Mouse (Mus musculus) MEL (cell line): ENCODE data around the gene Acad12. TPM values are rescaled to one million over a fixed set of nuclear protein-coding genes. Genes with fewer than 3 reads are reported as not detected.

Source experiments
- DNase-seq: peaks from one replicate; pipeline ENCODE4 v3.0.0; 2011; ENCODE audit warnings: low read depth, low spot score
- H3K27ac ChIP-seq: 2 replicates; pipeline ENCODE4 v1.5.1; 2012; ENCODE audit warnings: low read depth, mild to moderate bottlenecking, control low read depth, low read length, moderate library complexity; ENCODE audit not compliant: control insufficient read depth
- H3K27me3 ChIP-seq, 2 experiments: fragments of 150-350 bp in 1 of 2; sonication (generic) in 1 of 2; 2 replicates each; pipeline ENCODE4 v1.6.1; 2012; ENCODE audit warnings: low read length in 2 of 2, mild to moderate bottlenecking in 2 of 2, improper control_type of control experiment in 1 of 2, moderate library complexity in 1 of 2; ENCODE audit not compliant: insufficient read depth in 2 of 2, control insufficient read depth in 1 of 2
- H3K36me3 ChIP-seq, 2 experiments: 2 replicates each; pipeline ENCODE4 v1.6.1; 2012 to 2014; ENCODE audit warnings: low read length in 2 of 2, improper control_type of control experiment in 1 of 2, inconsistent platforms in 1 of 2, mild to moderate bottlenecking in 1 of 2; ENCODE audit not compliant: insufficient read depth in 2 of 2, control insufficient read depth in 1 of 2
- H3K4me1 ChIP-seq, 2 experiments: fragments of 150-350 bp in 1 of 2; sonication (generic) in 1 of 2; 2 replicates each; pipeline ENCODE4 v1.6.1; 2012; ENCODE audit warnings: low read length in 2 of 2, improper control_type of control experiment in 1 of 2, mild to moderate bottlenecking in 1 of 2; ENCODE audit not compliant: insufficient read depth in 2 of 2, control insufficient read depth in 1 of 2
- H3K4me3 ChIP-seq, 2 experiments: fragments of 150-350 bp in 1 of 2; sonication (generic) in 1 of 2; 2 replicates each; pipeline ENCODE4 v1.5.1; 2012; ENCODE audit warnings: low read depth in 2 of 2, low read length in 2 of 2, mild to moderate bottlenecking in 2 of 2, moderate library complexity in 2 of 2, control low read depth in 1 of 2, improper control_type of control experiment in 1 of 2; ENCODE audit not compliant: control insufficient read depth in 1 of 2, insufficient read depth in 1 of 2
- H3K79me2 ChIP-seq: 2 replicates; pipeline ENCODE4 v1.6.1; 2012; ENCODE audit warnings: mild to moderate bottlenecking, low read length, moderate library complexity; ENCODE audit not compliant: control insufficient read depth, poor library complexity, insufficient read depth
- H3K9ac ChIP-seq: 2 replicates; pipeline ENCODE4 v1.6.1; 2012; ENCODE audit warnings: low read depth, mild to moderate bottlenecking, control low read depth, low read length, moderate library complexity; ENCODE audit not compliant: control insufficient read depth, poor library complexity, severe bottlenecking
- H3K9me3 ChIP-seq: fragments of 150-350 bp; sonication (generic); replicated peaks from 2 replicates; pipeline ENCODE4 v1.6.1; 2012; ENCODE audit warnings: mild to moderate bottlenecking, low read length, improper control_type of control experiment, moderate library complexity; ENCODE audit not compliant: insufficient read depth
- CHD1 ChIP-seq: IDR thresholded peaks from 2 replicates; pipeline ENCODE4 v1.6.1; 2012; ENCODE audit warnings: low read depth, mild to moderate bottlenecking, inconsistent platforms, low read length, improper control_type of control experiment
- GABPA ChIP-seq: IDR thresholded peaks from 2 replicates; pipeline ENCODE4 v1.6.1; 2012; ENCODE audit warnings: low read depth, mild to moderate bottlenecking, inconsistent platforms, low read length, improper control_type of control experiment, moderate library complexity
- GATA1 ChIP-seq: IDR thresholded peaks from 2 replicates; pipeline ENCODE4 v1.6.1; 2011; ENCODE audit warnings: low read depth, low read length, improper control_type of control experiment
- MAFK ChIP-seq: IDR thresholded peaks from 2 replicates; pipeline ENCODE4 v1.6.1; 2011; ENCODE audit warnings: low read depth, mild to moderate bottlenecking, low read length, improper control_type of control experiment, borderline replicate concordance
- MAX ChIP-seq: IDR thresholded peaks from 2 replicates; pipeline ENCODE4 v1.6.1; 2011; ENCODE audit warnings: low read length, improper control_type of control experiment
- MXI1 ChIP-seq: IDR thresholded peaks from 2 replicates; pipeline ENCODE4 v1.6.1; 2011; ENCODE audit warnings: mild to moderate bottlenecking, low read depth, low read length, improper control_type of control experiment
- MYB ChIP-seq: IDR thresholded peaks from 2 replicates; pipeline ENCODE4 v1.6.1; 2011; ENCODE audit warnings: mild to moderate bottlenecking, low read depth, low read length, improper control_type of control experiment
- MYC ChIP-seq: IDR thresholded peaks from 2 replicates; pipeline ENCODE4 v1.6.1; 2011; ENCODE audit warnings: low read depth, mild to moderate bottlenecking, low read length, improper control_type of control experiment, moderate library complexity
- NELFE ChIP-seq: IDR thresholded peaks from 2 replicates; pipeline ENCODE4 v1.6.1; 2011; ENCODE audit warnings: low read depth, low read length, improper control_type of control experiment
- RCOR1 ChIP-seq: IDR thresholded peaks from 2 replicates; pipeline ENCODE4 v1.6.1; 2012; ENCODE audit warnings: low read depth, mild to moderate bottlenecking, inconsistent platforms, low read length, improper control_type of control experiment
- SIN3A ChIP-seq: IDR thresholded peaks from 2 replicates; pipeline ENCODE4 v1.6.1; 2012; ENCODE audit warnings: low read length, improper control_type of control experiment, inconsistent platforms
- TCF12 ChIP-seq: IDR thresholded peaks from 2 replicates; pipeline ENCODE4 v1.6.1; 2014; ENCODE audit warnings: low read depth, mild to moderate bottlenecking, inconsistent platforms, low read length, improper control_type of control experiment, moderate library complexity
- USF1 ChIP-seq: IDR thresholded peaks from 2 replicates; pipeline ENCODE4 v1.6.1; 2014; ENCODE audit warnings: low read depth, mild to moderate bottlenecking, inconsistent platforms, low read length, improper control_type of control experiment, moderate library complexity
- USF2 ChIP-seq, 2 experiments: IDR thresholded peaks; 2 replicates each; pipeline ENCODE4 v1.6.1; 2011 to 2012; ENCODE audit warnings: improper control_type of control experiment in 2 of 2, low read length in 2 of 2, borderline replicate concordance in 1 of 2, inconsistent platforms in 1 of 2, low read depth in 1 of 2, mild to moderate bottlenecking in 1 of 2; ENCODE audit not compliant: insufficient read depth in 1 of 2
- ZC3H11A ChIP-seq: IDR thresholded peaks from 2 replicates; pipeline ENCODE4 v1.6.1; 2012; ENCODE audit warnings: low read depth, mild to moderate bottlenecking, inconsistent platforms, low read length, improper control_type of control experiment
- ZNF384 ChIP-seq: IDR thresholded peaks from 2 replicates; pipeline ENCODE4 v1.6.1; 2012; ENCODE audit warnings: low read depth, mild to moderate bottlenecking, inconsistent platforms, low read length, improper control_type of control experiment
- polyA plus RNA-seq, 2 experiments: library from polyadenylated mRNA; stranded (reverse) in 1 of 2; unstranded in 1 of 2; fragments of >175 nt in 1 of 2; fragments of >200 nt in 1 of 2; gene quantifications; 2 replicates each; pipeline versions ENCODE4 v1.2.1 to v1.2.4; 2012; ENCODE audit warnings: low replicate concordance in 2 of 2, low read depth in 1 of 2; ENCODE audit not compliant: insufficient read length in 2 of 2, insufficient read depth in 1 of 2, missing spikeins in 1 of 2
- total RNA-seq: library from RNA; depleted of rRNA; stranded (reverse); fragments of 300-350 nt; gene quantifications from 2 replicates; pipeline ENCODE4 v1.2.3, GENCODE M21; 2012

Gene Acad12
- total and polyA plus RNA-seq, 3 experiments, result 2.6 to 6.4 TPM; not detected in 1

- peak; percentile 41; the same call in 1 of the 2 replicates for TF ChIP-seq ZNF384
- TF ChIP-seq GATA1, result no peak
- TF ChIP-seq, all 39 proteins: peak for 1
- H3K36me3 ChIP-seq, result peaks cover 0 to 35% of the 10 kb centered on the region in 2 experiments; a peak in 2 of 4 replicates
- H3K9ac ChIP-seq, result no peak overlapping the region
- DNase-seq, result peak; percentile 23
- no peaks in the 10 kb centered on the region for H3K27me3 ChIP-seq
- H3K4me1 ChIP-seq, result peaks cover 14 to 39% of the 10 kb centered on the region in 2 experiments
- H3K4me3 ChIP-seq, result peak overlapping the region in 1 of 2 experiments; percentile 17; a peak in 1 of 4 replicates
- peaks cover 13% of the 10 kb centered on the region for H3K79me2 ChIP-seq
- H3K27ac ChIP-seq, result no peak overlapping the region
- H3K9me3 ChIP-seq, result no peaks in the 10 kb centered on the region
Observed at GRCm38 (mm10) chr5:121591417-121592063, 27.2 kb downstream of the Acad12 start.

- Histone ChIP-seq H3K4me1 (peaks cover 19 to 33% of the 10 kb centered on the region in 2 experiments), H3K4me3 (no peak overlapping the region), H3K9me3 (no peaks in the 10 kb centered on the region), H3K79me2 (peaks cover 16% of the 10 kb centered on the region), H3K27ac (no peak overlapping the region), H3K9ac (no peak overlapping the region), H3K36me3 (peaks cover 0 to 30% of the 10 kb centered on the region in 2 experiments; a peak in 2 of 4 replicates), H3K27me3 (no peaks in the 10 kb centered on the region)
- TF ChIP-seq USF1 (no peak), USF2 (IDR thresholded peaks at IDR 0.05; ENCODE audit: borderline replicate concordance in 1 of 2, insufficient read depth in 1 of 2, low read depth in 1 of 2, low read length in 2 of 2) (no peak), GABPA (no peak), MAX (no peak), TCF12 (no peak), MXI1 (no peak), ZC3H11A (no peak), CHD1 (no peak), MYC (no peak), MYB (no peak), NELFE (no peak), RCOR1 (no peak), SIN3A (no peak), ZNF384 (no peak), MAFK (no peak)
- no peak for DNase-seq
Observed at GRCm38 (mm10) chr5:121589928-121590327, 28.8 kb downstream of the Acad12 start.
